Mouse (Mus musculus) hindbrain, embryonic 14.5 days (tissue): ENCODE results near the gene Vamp5. TPM values are rescaled to one million over a fixed set of nuclear protein-coding genes. Genes with fewer than 3 reads are reported as not detected.

Experiments
- polyA plus RNA-seq: library from polyadenylated mRNA; unstranded; fragments of >200 nt; fragmentation: Nextera tagmentation; extraction: Ambion mirVana; gene quantifications from 2 replicates; pipeline ENCODE4 v1.2.1, GENCODE M21; 2014

Gene Vamp5
- polyA plus RNA-seq, 1 experiment from 2014 or later, result 23.6 TPM

Other genes with a start within 250 kb of the Vamp5 start
- 3.0 and 3.3 TPM in 2 replicates for gene Atoh8, start 144.9 kb downstream of the Vamp5 start, polyA plus RNA-seq
- gene Sftpb, start 75.9 kb downstream of the Vamp5 start, polyA plus RNA-seq, result 0.37 and 0.55 TPM in 2 replicates
- gene Usp39, start 35.3 kb downstream of the Vamp5 start, polyA plus RNA-seq, result 54.3 and 58.2 TPM in 2 replicates
- 13.7 and 15.9 TPM in 2 replicates for gene 0610030E20Rik, start 33.2 kb downstream of the Vamp5 start, polyA plus RNA-seq
- gene Tmem150a, start 25.0 kb downstream of the Vamp5 start, polyA plus RNA-seq, result 24.5 and 26.8 TPM in 2 replicates
- 127 and 136 TPM in 2 replicates for gene Rnf181, start 13.5 kb downstream of the Vamp5 start, polyA plus RNA-seq
- gene Vamp8, start 10.2 kb upstream of the Vamp5 start, polyA plus RNA-seq, result 21.9 and 28.8 TPM in 2 replicates
- 7.4 and 10.9 TPM in 2 replicates for gene Ggcx, start 33.8 kb upstream of the Vamp5 start, polyA plus RNA-seq
- gene Mat2a, start 59.1 kb upstream of the Vamp5 start, polyA plus RNA-seq, result 336 and 338 TPM in 2 replicates
- 0.24 and 0.82 TPM in 2 replicates for gene Sh2d6, start 141.2 kb upstream of the Vamp5 start, polyA plus RNA-seq
- 8.1 and 10.3 TPM in 2 replicates for gene Capg, start 163.9 kb upstream of the Vamp5 start, polyA plus RNA-seq
- 16.8 and 20.0 TPM in 2 replicates for gene Elmod3, start 217.9 kb upstream of the Vamp5 start, polyA plus RNA-seq
- 6.2 and 6.6 TPM in 2 replicates for gene Retsat, start 218.0 kb upstream of the Vamp5 start, polyA plus RNA-seq
- gene Tgoln1, start 236.5 kb upstream of the Vamp5 start, polyA plus RNA-seq, result 43.0 and 49.2 TPM in 2 replicates